Mouse (Mus musculus): ENCODE measurements around the gene Grid1.

DNA sequence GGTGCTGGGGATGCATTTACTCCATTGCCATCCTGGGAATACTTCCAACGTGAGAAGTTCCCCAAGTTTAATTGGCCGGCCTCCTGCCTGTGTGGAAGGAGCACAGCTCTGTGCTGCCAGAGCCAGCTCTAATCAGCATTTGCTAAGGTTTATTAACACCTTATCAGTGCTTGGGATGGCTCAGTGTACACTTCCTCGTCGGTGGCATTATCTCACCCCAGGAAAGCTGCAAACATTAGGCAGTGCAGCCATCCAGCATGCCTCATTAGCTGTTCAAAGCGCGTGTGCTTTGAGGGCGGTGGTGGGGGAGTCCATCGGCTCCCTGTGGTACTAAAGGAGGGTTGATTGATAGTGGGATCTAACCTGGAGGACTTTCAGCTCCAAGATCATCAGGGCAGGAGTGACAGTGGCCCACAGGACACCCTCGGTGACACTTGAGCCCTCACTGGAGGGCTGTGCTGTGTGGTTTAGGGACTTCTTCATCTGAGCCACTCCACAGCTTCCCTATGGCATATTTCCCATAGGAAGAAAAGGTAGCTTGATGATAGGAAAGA, 275.7 kb downstream of the Grid1 start:
- TF ChIP-seq POLR2A (IDR thresholded peaks at IDR 0.05; ENCODE audit: insufficient read depth, low read length), result no peak
- TF ChIP-seq CTCF (IDR thresholded peaks at IDR 0.05; ENCODE audit: low read depth, low read length), result no peak
